Mouse (Mus musculus) heart, adult 2 months (tissue): Measurements from ENCODE around the gene Pacsin2. TPM values are rescaled to one million over a fixed set of nuclear protein-coding genes. Genes with fewer than 3 reads are reported as not detected.
A peak's percentile ranks its signal among the peaks of the same experiment; 100 is the strongest.

Experiments
- DNase-seq, 2 experiments: peaks; one replicate each; pipeline ENCODE4 v3.0.0; 2021
- H3K27ac ChIP-seq: fragments of 200-600 bp; 2 replicates; pipeline ENCODE4 v1.8.1; 2022
- H3K27me3 ChIP-seq: fragments of 200-500 bp; 2 replicates; pipeline ENCODE4 v1.6.1; 2012; ENCODE audit warnings: mild to moderate bottlenecking, low read length, inconsistent platforms, mixed read lengths; ENCODE audit not compliant: control insufficient read depth, insufficient read depth
- H3K36me3 ChIP-seq: fragments of 200-500 bp; 2 replicates; pipeline ENCODE4 v1.6.1; 2012; ENCODE audit warnings: low read length, inconsistent platforms; ENCODE audit not compliant: control insufficient read depth, insufficient read depth
- H3K4me1 ChIP-seq: fragments of 200-500 bp; 2 replicates; pipeline ENCODE4 v1.6.1; 2011; ENCODE audit warnings: low read length; ENCODE audit not compliant: control insufficient read depth, insufficient read depth
- H3K4me3 ChIP-seq: fragments of 200-600 bp; 2 replicates; pipeline ENCODE4 v1.8.1; 2022
- H3K79me2 ChIP-seq: fragments of 200-500 bp; replicated peaks from 2 replicates; pipeline ENCODE4 v1.6.1; 2012; ENCODE audit warnings: mild to moderate bottlenecking, inconsistent platforms, low read length, moderate library complexity, mixed read lengths; ENCODE audit not compliant: control insufficient read depth, insufficient read depth
- H3K9ac ChIP-seq: fragments of 200-500 bp; 2 replicates; pipeline ENCODE4 v1.6.1; 2012; ENCODE audit warnings: low read depth, mild to moderate bottlenecking, control low read depth, inconsistent platforms, low read length, mixed read lengths
- CTCF ChIP-seq: fragments of 200-600 bp; IDR thresholded peaks from 2 replicates; pipeline ENCODE4 v1.8.1; 2022; ENCODE audit warnings: antibody characterized with exemption, mild to moderate bottlenecking, moderate library complexity
- EP300 ChIP-seq: fragments of 200-500 bp; IDR thresholded peaks from 2 replicates; pipeline ENCODE4 v1.6.1; 2011; ENCODE audit warnings: low read depth, low read length, control low read depth; ENCODE audit not compliant: insufficient read depth
- POLR2A ChIP-seq: fragments of 200-500 bp; IDR thresholded peaks from 2 replicates; pipeline ENCODE4 v1.6.1; 2011; ENCODE audit warnings: mild to moderate bottlenecking, low read depth, low read length, control low read depth; ENCODE audit not compliant: insufficient read depth
- WGBS: fragments of 180-500 bp; shearing (Covaris S2); methylation state at CpG from one replicate; pipeline ENCODE4 v1.1.7; 2018; 5-methylcytosine and 5-hydroxymethylcytosine counted together
- intact Hi-C: fragments of 180-260 bp; cut with DNase I; formaldehyde crosslinking; loops from one replicate; pipeline ENCODE4 v1.15.1; 2025
- polyA plus RNA-seq: library from polyadenylated mRNA; depleted of rRNA; stranded (reverse); fragments of >200 nt; gene quantifications from 2 replicates; pipeline ENCODE4 v1.2.3, GENCODE M21; 2012
- total RNA-seq, 2 experiments: library from RNA; stranded (reverse); gene quantifications; 2 replicates each; pipeline ENCODE4 v1.2.3; 2021

The Pacsin2 gene
- total and polyA plus RNA-seq, 3 experiments: 111 to 246 (median 200) TPM

DNA sequence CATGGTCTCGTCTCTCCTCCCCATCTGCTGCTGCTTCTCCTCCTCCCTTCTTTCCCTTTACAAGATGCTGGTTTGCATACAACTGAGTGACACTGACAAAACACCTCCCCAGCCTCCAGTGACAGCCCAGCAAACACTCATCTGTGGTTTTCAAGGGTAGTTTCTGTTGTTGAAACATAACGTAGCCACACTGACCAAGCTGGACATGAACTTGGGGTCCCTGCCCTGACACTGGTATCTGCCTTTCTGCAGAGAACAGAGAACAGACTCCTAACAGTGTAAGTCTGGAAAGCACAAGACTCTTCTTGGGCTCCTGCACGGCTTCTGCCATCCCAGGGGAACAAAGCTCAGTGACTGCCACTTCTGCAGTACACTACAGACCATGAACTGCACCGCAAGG lies 29.7 kb downstream of the Pacsin2 start:
- H3K27me3 ChIP-seq: no peaks in the 10 kb centered on the region
- H3K4me1 ChIP-seq: peaks cover 30% of the 10 kb centered on the region
- no peak for DNase-seq
- no peak overlapping the region for H3K4me3 ChIP-seq
- H3K79me2 ChIP-seq: peaks cover 6% of the 10 kb centered on the region
- H3K9ac ChIP-seq: peak overlapping the region; percentile 18; the same call in 1 of the 2 replicates
- intact Hi-C loops: no loop called here
- peak overlapping the region; percentile 16; the same call in 1 of the 2 replicates for H3K27ac ChIP-seq
- 57% methylated on average over 4 of the region's 4 CpGs for WGBS
- H3K36me3 ChIP-seq: peaks cover 18% of the 10 kb centered on the region
- TF ChIP-seq POLR2A (no peak), CTCF (no peak), EP300 (no peak)

DNA sequence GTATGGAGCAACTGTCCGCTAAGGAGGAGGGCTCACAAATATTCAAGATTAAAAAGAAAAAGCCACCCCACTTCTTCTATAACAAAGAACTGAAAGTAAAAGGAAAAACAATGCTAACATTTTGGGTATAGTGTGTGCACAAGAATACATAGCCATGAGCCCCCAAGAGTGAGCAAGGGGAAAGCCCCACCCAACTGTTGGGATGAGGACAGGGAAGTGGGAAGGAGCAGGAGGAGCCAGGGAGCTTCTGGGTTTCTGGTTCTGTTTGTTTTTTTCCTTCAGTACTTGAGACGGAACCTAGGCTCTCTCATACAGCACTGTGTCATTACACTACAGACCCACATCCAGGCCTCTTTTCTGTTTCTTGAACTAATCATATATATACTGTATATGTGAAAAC lies 31.1 kb downstream of the Pacsin2 start:
- peaks cover 3% of the 10 kb centered on the region for H3K79me2 ChIP-seq
- no peak for TF ChIP-seq CTCF
- TF ChIP-seq EP300: no peak
- no peak for TF ChIP-seq POLR2A
- no peak overlapping the region; the same call in 1 of the 2 replicates for H3K4me3 ChIP-seq
- peak overlapping the region; percentile 86 for H3K27ac ChIP-seq
- no peaks in the 10 kb centered on the region for H3K27me3 ChIP-seq
- 55% methylated on average over 2 of the region's 2 CpGs for WGBS
- DNase-seq: no peak
- peaks cover 24% of the 10 kb centered on the region for H3K36me3 ChIP-seq
- H3K4me1 ChIP-seq: peaks cover 35% of the 10 kb centered on the region
- intact Hi-C loops: loop anchor here (2.0 kb wide), 1 partner anchor 31 kb away; the partner anchor contains the start of gene Pacsin2
- H3K9ac ChIP-seq: peak overlapping the region; percentile 63

DNA sequence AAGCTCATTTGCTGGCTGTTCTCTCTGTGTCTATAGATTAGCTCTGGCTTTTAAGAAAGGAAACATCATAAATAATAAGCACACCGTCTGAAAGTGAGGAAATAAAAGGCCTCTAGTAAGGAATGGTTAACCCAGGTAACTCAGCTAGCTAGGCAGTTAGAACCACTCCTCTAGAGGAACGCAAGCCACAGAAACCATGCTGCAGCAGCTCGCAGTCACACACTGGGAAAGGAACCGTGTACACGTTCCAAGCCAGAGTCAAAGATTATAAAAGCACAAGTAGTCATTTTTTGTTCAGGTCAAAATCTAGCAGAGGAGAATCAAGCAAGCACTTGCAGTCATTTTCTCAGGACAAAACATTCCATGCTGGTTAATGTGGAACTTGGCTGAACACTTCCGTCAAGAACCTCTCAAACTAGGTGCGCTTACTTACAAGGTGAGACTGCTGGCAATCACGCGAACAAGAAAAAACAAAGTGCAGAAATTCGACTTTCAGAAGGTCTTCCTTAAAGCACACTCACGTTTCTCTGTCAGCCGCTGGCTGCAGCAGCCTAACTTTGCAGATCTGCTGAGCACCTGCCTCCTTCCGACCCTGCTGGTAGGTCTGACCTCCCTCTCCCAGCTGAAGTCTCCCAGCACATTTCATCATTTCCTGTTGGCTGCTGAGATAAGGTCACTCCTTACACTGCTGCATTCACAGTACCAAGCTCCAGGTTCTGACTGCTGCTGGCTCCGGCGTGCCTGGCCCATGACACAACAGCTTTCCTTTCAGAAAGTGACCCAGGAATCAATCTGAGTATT lies 32.0 kb downstream of the Pacsin2 start:
- 12% methylated on average over 15 of the region's 15 CpGs for WGBS
- peak; percentile 67 to 80 for DNase-seq
- intact Hi-C loops: loop anchor here (2.0 kb wide), 1 partner anchor 32 kb away; the partner anchor contains the start of gene Pacsin2

DNA sequence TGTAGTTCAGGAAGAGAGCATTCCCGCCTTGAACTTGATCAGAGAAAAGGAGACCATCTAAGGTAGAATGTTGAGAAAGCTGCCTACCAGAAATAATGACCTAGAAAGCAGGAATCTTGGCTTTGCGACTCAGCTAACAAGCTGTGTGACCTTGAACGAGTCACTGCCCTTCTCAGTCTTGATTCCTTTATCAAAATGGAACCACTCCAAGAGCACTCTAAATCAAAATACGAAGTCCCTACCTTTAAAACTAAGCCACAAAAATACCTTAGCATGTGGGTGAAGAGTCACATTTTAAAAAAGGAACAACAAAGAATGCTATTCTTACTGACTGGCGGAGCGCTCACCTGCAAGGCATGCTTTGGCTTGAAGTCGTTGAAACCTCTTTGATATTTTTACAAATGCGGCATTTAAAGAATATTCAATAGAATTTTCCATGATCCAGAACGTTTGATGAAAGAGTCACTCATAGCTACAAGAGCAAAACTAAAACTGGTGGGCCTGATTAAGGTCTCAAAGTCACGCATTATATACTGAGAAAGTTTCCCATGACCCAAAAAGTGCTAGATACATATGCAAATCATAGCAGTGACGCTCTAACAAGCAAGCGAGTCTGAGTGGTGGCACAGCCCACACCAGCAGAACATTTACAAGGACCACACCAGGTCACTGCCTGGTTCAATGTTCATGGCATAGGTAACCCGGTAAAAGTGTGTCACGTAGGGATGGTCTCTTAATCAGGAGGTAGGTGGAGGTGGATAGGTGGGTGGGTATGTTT lies 33.2 kb downstream of the Pacsin2 start:
- DNase-seq: no peak
- Histone ChIP-seq H3K4me3 (peak overlapping the region; percentile 38), H3K36me3 (peaks cover 37% of the 10 kb centered on the region), H3K9ac (peak overlapping the region; percentile 2; the same call in 1 of the 2 replicates), H3K79me2 (no peaks in the 10 kb centered on the region; the same call in 1 of the 2 replicates), H3K27me3 (no peaks in the 10 kb centered on the region), H3K4me1 (peaks cover 49% of the 10 kb centered on the region), H3K27ac (peak overlapping the region; percentile 86)
- intact Hi-C loops: no loop called here
- WGBS: 60% methylated on average over 14 of the region's 14 CpGs
- TF ChIP-seq CTCF (no peak), EP300 (no peak), POLR2A (no peak)

More for the DNA sequence above, 32.0 kb downstream of the Pacsin2 start:
- H3K36me3 ChIP-seq: peaks cover 32% of the 10 kb centered on the region
- H3K27me3 ChIP-seq: no peaks in the 10 kb centered on the region
- H3K4me1 ChIP-seq: peaks cover 40% of the 10 kb centered on the region
- TF ChIP-seq EP300: peak; percentile 74; the same call in 1 of the 2 replicates
- TF ChIP-seq CTCF: peak; percentile 33
- peak; percentile 82 for TF ChIP-seq POLR2A
- peak overlapping the region; percentile 63 for H3K9ac ChIP-seq
- H3K79me2 ChIP-seq: peaks cover 3% of the 10 kb centered on the region; the same call in 1 of the 2 replicates
- peak overlapping the region; percentile 38 for H3K4me3 ChIP-seq
- peak overlapping the region; percentile 86 for H3K27ac ChIP-seq

DNA sequence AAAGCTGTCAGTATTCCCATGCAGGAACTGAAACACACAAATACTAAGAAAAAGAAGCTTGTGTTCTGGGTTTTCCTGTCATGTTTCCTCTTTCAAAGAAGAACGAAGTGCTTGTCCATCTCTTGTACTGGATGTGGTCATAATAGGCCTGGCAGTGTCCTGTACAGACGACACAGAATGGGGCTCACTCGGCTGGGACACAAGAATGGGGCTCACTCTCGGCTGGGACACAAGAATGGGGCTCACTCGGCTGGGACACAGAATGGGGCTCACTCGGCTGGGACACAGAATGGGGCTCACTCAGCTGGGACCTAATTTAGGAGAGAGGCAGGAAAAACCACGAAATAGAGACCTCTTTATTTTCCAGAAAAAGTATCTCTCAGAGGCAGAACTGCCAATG lies 34.0 kb downstream of the Pacsin2 start:
- 33% methylated on average over 7 of the region's 7 CpGs for WGBS
- Histone ChIP-seq H3K4me1 (peaks cover 51% of the 10 kb centered on the region), H3K27me3 (no peaks in the 10 kb centered on the region), H3K9ac (no peak overlapping the region), H3K36me3 (peaks cover 36% of the 10 kb centered on the region), H3K79me2 (no peaks in the 10 kb centered on the region), H3K27ac (peak overlapping the region; percentile 86), H3K4me3 (peak overlapping the region; percentile 9; the same call in 1 of the 2 replicates)
- no peak for TF ChIP-seq POLR2A
- TF ChIP-seq EP300: no peak
- no peak for TF ChIP-seq CTCF
- DNase-seq: no peak
- intact Hi-C loops: no loop called here
